Mouse (Mus musculus) liver, adult 2 months (tissue): ENCODE measurements around the gene BC049352.

Source experiments
- CTCF ChIP-seq: fragments of 200-500 bp; IDR thresholded peaks from 2 replicates; pipeline ENCODE4 v1.5.1; 2011; ENCODE audit warnings: low read depth, low read length, control low read depth
- POLR2A ChIP-seq: fragments of 200-500 bp; IDR thresholded peaks from 2 replicates; pipeline ENCODE4 v1.6.1; 2011; ENCODE audit warnings: low read length, control low read depth; ENCODE audit not compliant: insufficient read depth; ENCODE audit errors: extremely low read depth

DNA sequence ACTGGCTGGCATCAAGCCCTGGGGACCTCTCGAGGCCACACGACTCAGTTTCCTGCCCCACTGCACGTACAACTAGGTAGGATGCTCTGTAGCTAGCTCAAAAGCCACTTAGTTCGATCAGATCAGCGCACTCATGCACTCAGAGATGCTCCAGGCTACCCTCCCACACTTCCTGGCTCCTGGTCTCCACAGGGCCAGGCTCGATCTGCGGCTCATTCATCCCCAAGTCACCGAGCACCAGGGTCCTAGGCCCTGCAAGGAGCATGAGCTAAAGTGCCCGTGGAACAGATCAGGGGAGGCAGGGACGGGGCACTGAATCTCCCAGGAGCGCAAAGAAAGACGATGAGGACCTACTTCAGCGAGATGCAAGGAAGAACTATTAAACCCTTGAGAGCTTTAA lies 77.3 kb downstream of the BC049352 start:
- TF ChIP-seq CTCF (no peak), POLR2A (no peak)
